Mouse (Mus musculus): ENCODE results near the gene Tgfa. TPM values are rescaled to one million over a fixed set of nuclear protein-coding genes. Genes with fewer than 3 reads are reported as not detected.
A peak's percentile ranks its signal among the peaks of the same experiment; 100 is the strongest.

Tgfa gene
- polyA plus RNA-seq, 1 experiment from 2014 or later: 9.5 TPM

GRCm38 (mm10) chr6:86193879-86194278 is 1.1 kb upstream of the Tgfa start:
- no peak overlapping the region for H3K9ac ChIP-seq
- 57% methylated on average over 5 of the region's 5 CpGs for WGBS
- peaks cover 31% of the 10 kb centered on the region for H3K4me1 ChIP-seq (replicated peaks)
- peaks cover 45% of the 10 kb centered on the region for H3K27me3 ChIP-seq
- H3K4me3 ChIP-seq: no peak overlapping the region
- H3K4me2 ChIP-seq: no peak overlapping the region
- ATAC-seq (ENCODE audit: low FRiP score): no peak
- H3K36me3 ChIP-seq: no peaks in the 10 kb centered on the region
- no peak overlapping the region for H3K27ac ChIP-seq
- no peaks in the 10 kb centered on the region for H3K9me3 ChIP-seq

- H3K4me3 ChIP-seq: peak overlapping the region; percentile 70
- peaks cover 31% of the 10 kb centered on the region for H3K4me1 ChIP-seq (replicated peaks)
- H3K4me2 ChIP-seq: peak overlapping the region; percentile 93
- H3K9ac ChIP-seq: peak overlapping the region; percentile 79
- H3K27me3 ChIP-seq: peaks cover 46% of the 10 kb centered on the region
- no peaks in the 10 kb centered on the region for H3K9me3 ChIP-seq
- no peak for ATAC-seq (ENCODE audit: low FRiP score)
- WGBS: 7% methylated on average over 14 of the region's 14 CpGs
- H3K36me3 ChIP-seq: no peaks in the 10 kb centered on the region
- no peak overlapping the region for H3K27ac ChIP-seq
These were observed 1.0 kb downstream of the Tgfa start for GRCm38 (mm10) chr6:86196034-86196433.

- Histone ChIP-seq H3K36me3 (no peaks in the 10 kb centered on the region), H3K4me1 (replicated peaks) (peaks cover 31% of the 10 kb centered on the region), H3K4me3 (0 out of 2 replicates have a peak overlapping the region, but pooled peaks have one; percentile 70), H3K9me3 (no peaks in the 10 kb centered on the region), H3K27ac (0 out of 2 replicates have a peak overlapping the region, but pooled peaks have one; percentile 35), H3K4me2 (peak overlapping the region; percentile 93), H3K27me3 (peaks cover 46% of the 10 kb centered on the region), H3K9ac (no peak overlapping the region)
- ATAC-seq (ENCODE audit: low FRiP score): no peak
- 37% methylated on average over 11 of the region's 11 CpGs for WGBS
These were observed 2.3 kb downstream of the Tgfa start for GRCm38 (mm10) chr6:86197150-86197862.

GRCm38 (mm10) chr6:86200934-86201333 is 5.9 kb downstream of the Tgfa start:
- H3K9me3 ChIP-seq: no peaks in the 10 kb centered on the region
- no peak overlapping the region for H3K27ac ChIP-seq
- 79% methylated on average over 5 of the region's 5 CpGs for WGBS
- no peak overlapping the region for H3K9ac ChIP-seq
- ATAC-seq (ENCODE audit: low FRiP score): no peak
- H3K27me3 ChIP-seq: peaks cover 25% of the 10 kb centered on the region
- no peaks in the 10 kb centered on the region for H3K36me3 ChIP-seq
- H3K4me1 ChIP-seq (replicated peaks): peaks cover 18% of the 10 kb centered on the region
- H3K4me2 ChIP-seq: no peak overlapping the region
- no peak overlapping the region for H3K4me3 ChIP-seq

GRCm38 (mm10) chr6:86203101-86203500 is 8.1 kb downstream of the Tgfa start:
- no peak for ATAC-seq (ENCODE audit: low FRiP score)
- Histone ChIP-seq H3K4me2 (no peak overlapping the region), H3K4me3 (no peak overlapping the region), H3K4me1 (replicated peaks) (no peaks in the 10 kb centered on the region), H3K27me3 (peaks cover 10% of the 10 kb centered on the region), H3K27ac (no peak overlapping the region), H3K9me3 (no peaks in the 10 kb centered on the region), H3K36me3 (no peaks in the 10 kb centered on the region), H3K9ac (no peak overlapping the region)
- 83% methylated on average over 7 of the region's 7 CpGs for WGBS

GRCm38 (mm10) chr6:86206014-86206413 is 11.0 kb downstream of the Tgfa start:
- Histone ChIP-seq H3K4me1 (replicated peaks) (0 out of 2 replicates have a peak, but pooled peaks cover 11% of the 10 kb centered on the region), H3K9me3 (no peaks in the 10 kb centered on the region), H3K27ac (no peak overlapping the region), H3K4me2 (no peak overlapping the region), H3K9ac (no peak overlapping the region), H3K36me3 (no peaks in the 10 kb centered on the region), H3K4me3 (no peak overlapping the region), H3K27me3 (no peaks in the 10 kb centered on the region)
- 88% methylated on average over 6 of the region's 6 CpGs for WGBS
- no peak for ATAC-seq (ENCODE audit: low FRiP score)

GRCm38 (mm10) chr6:86206985-86207384 is 12.0 kb downstream of the Tgfa start:
- no peaks in the 10 kb centered on the region for H3K27me3 ChIP-seq
- H3K36me3 ChIP-seq: no peaks in the 10 kb centered on the region
- H3K4me2 ChIP-seq: no peak overlapping the region
- H3K4me3 ChIP-seq: no peak overlapping the region
- no peak overlapping the region for H3K9ac ChIP-seq
- no peaks in the 10 kb centered on the region for H3K9me3 ChIP-seq
- ATAC-seq (ENCODE audit: low FRiP score): no peak
- WGBS: 70% methylated on average over 12 of the region's 12 CpGs
- no peak overlapping the region for H3K27ac ChIP-seq
- 0 out of 2 replicates have a peak, but pooled peaks cover 11% of the 10 kb centered on the region for H3K4me1 ChIP-seq (replicated peaks)

- Histone ChIP-seq H3K9ac (no peak overlapping the region), H3K4me2 (no peak overlapping the region), H3K9me3 (no peaks in the 10 kb centered on the region), H3K4me1 (replicated peaks) (0 out of 2 replicates have a peak, but pooled peaks cover 11% of the 10 kb centered on the region), H3K27me3 (no peaks in the 10 kb centered on the region), H3K4me3 (no peak overlapping the region), H3K27ac (no peak overlapping the region), H3K36me3 (no peaks in the 10 kb centered on the region)
- no peak for ATAC-seq (ENCODE audit: low FRiP score)
- WGBS: 59% methylated on average over 17 of the region's 17 CpGs
These were observed 14.4 kb downstream of the Tgfa start for GRCm38 (mm10) chr6:86209133-86210016.

- Histone ChIP-seq H3K4me2 (no peak overlapping the region), H3K4me1 (replicated peaks) (0 out of 2 replicates have a peak, but pooled peaks cover 11% of the 10 kb centered on the region), H3K36me3 (no peaks in the 10 kb centered on the region), H3K9me3 (no peaks in the 10 kb centered on the region), H3K9ac (no peak overlapping the region), H3K27me3 (no peaks in the 10 kb centered on the region), H3K4me3 (no peak overlapping the region), H3K27ac (no peak overlapping the region)
- no peak for ATAC-seq (ENCODE audit: low FRiP score)
- WGBS: 76% methylated on average over 6 of the region's 6 CpGs
These were observed 15.0 kb downstream of the Tgfa start for GRCm38 (mm10) chr6:86210017-86210408.

- no peak overlapping the region for H3K4me2 ChIP-seq
- H3K9me3 ChIP-seq: no peaks in the 10 kb centered on the region
- H3K27ac ChIP-seq: no peak overlapping the region
- no peaks in the 10 kb centered on the region for H3K27me3 ChIP-seq
- 76% methylated on average over 3 of the region's 3 CpGs for WGBS
- no peak; the same call in 1 of the 2 replicates for ATAC-seq (ENCODE audit: low FRiP score)
- H3K4me1 ChIP-seq (replicated peaks): 0 out of 2 replicates have a peak, but pooled peaks cover 11% of the 10 kb centered on the region
- no peaks in the 10 kb centered on the region for H3K36me3 ChIP-seq
- no peak overlapping the region for H3K9ac ChIP-seq
- H3K4me3 ChIP-seq: no peak overlapping the region
These were observed 15.6 kb downstream of the Tgfa start for GRCm38 (mm10) chr6:86210619-86211018.

- H3K27ac ChIP-seq: no peak overlapping the region
- no peaks in the 10 kb centered on the region for H3K9me3 ChIP-seq
- no peak overlapping the region for H3K4me3 ChIP-seq
- H3K36me3 ChIP-seq: no peaks in the 10 kb centered on the region
- 0 out of 2 replicates have a peak, but pooled peaks cover 11% of the 10 kb centered on the region for H3K4me1 ChIP-seq (replicated peaks)
- 47% methylated on average over 12 of the region's 12 CpGs for WGBS
- ATAC-seq (ENCODE audit: low FRiP score): no peak; the same call in 1 of the 2 replicates
- no peak overlapping the region for H3K4me2 ChIP-seq
- H3K27me3 ChIP-seq: no peaks in the 10 kb centered on the region
- no peak overlapping the region for H3K9ac ChIP-seq
These were observed 16.2 kb downstream of the Tgfa start for GRCm38 (mm10) chr6:86211081-86211763.
